Mouse (Mus musculus): Measurements from ENCODE around the gene Ptprt.

The Ptprt gene

GRCm38 (mm10) chr2:162637537-162637936 is 23.4 kb downstream of the Ptprt start:
- DNase-seq (ENCODE audit: low read depth, low spot score) = no peak
- H3K36me3 ChIP-seq (ENCODE audit: control insufficient read depth, insufficient read depth, low read length, poor library complexity, severe bottlenecking) = no peaks in the 10 kb centered on the region
- H3K27me3 ChIP-seq (ENCODE audit: control insufficient read depth, insufficient read depth, low read length, poor library complexity, severe bottlenecking) = no peaks in the 10 kb centered on the region

GRCm38 (mm10) chr2:162636387-162637009 is 24.4 kb downstream of the Ptprt start:
- Histone ChIP-seq H3K36me3 (ENCODE audit: control insufficient read depth, insufficient read depth, low read length, poor library complexity, severe bottlenecking) (no peaks in the 10 kb centered on the region), H3K27me3 (ENCODE audit: control insufficient read depth, insufficient read depth, low read length, poor library complexity, severe bottlenecking) (no peaks in the 10 kb centered on the region)
- no peak for DNase-seq (ENCODE audit: low read depth, low spot score)

GRCm38 (mm10) chr2:162634901-162635300 is 26.0 kb downstream of the Ptprt start:
- DNase-seq (ENCODE audit: low read depth, low spot score) = no peak
- H3K27me3 ChIP-seq (ENCODE audit: control insufficient read depth, insufficient read depth, low read length, poor library complexity, severe bottlenecking) = no peaks in the 10 kb centered on the region
- no peaks in the 10 kb centered on the region for H3K36me3 ChIP-seq (ENCODE audit: control insufficient read depth, insufficient read depth, low read length, poor library complexity, severe bottlenecking)

GRCm38 (mm10) chr2:162626076-162626475 is 34.9 kb downstream of the Ptprt start:
- H3K27me3 ChIP-seq (ENCODE audit: control insufficient read depth, insufficient read depth, low read length, poor library complexity, severe bottlenecking) = no peaks in the 10 kb centered on the region
- no peaks in the 10 kb centered on the region for H3K36me3 ChIP-seq (ENCODE audit: control insufficient read depth, insufficient read depth, low read length, poor library complexity, severe bottlenecking)
- no peak for DNase-seq (ENCODE audit: low read depth, low spot score)

DNA sequence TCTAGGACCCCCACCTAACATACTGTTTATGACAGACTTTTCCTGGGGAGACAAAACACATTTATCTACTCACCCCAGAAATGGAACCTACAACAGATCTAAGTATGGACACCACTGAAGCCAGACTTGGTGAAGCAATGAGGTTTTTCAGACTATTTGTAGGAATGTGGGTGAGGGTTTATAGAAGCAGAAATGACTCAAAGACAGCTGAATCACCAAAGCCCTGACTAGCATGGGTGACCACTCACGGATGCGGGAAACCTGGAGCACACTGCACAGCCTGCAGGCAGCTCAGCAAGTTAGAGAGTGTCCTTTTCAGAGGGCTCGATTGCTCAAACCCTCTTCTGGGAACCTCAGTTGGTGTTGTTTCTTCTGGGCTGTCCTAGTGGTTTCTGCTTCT is 36.2 kb downstream of the Ptprt start:
- no peak for DNase-seq (ENCODE audit: low read depth, low spot score)
- Histone ChIP-seq H3K36me3 (ENCODE audit: control insufficient read depth, insufficient read depth, low read length, poor library complexity, severe bottlenecking) (no peaks in the 10 kb centered on the region), H3K27me3 (ENCODE audit: control insufficient read depth, insufficient read depth, low read length, poor library complexity, severe bottlenecking) (no peaks in the 10 kb centered on the region)

DNA sequence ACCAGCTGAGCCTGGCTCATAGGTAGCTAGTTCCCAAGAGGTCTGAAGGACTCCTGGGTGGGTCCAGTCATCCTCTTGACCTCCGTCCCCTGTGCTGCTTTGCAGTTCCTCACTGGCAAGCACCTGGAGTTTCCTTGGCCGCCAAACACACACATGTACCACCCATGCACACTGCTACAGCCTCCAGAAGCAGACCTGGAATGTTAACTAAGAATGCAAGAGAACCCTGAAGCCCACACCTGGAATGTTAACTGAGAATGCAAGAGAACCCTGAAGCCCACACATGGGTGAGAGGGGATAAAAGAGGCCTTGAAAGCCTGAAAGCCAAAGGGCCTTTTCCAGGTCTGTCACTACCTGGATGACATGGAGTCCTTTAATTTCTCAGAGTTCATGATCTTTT is 46.7 kb downstream of the Ptprt start:
- DNase-seq (ENCODE audit: low read depth, low spot score) = no peak
- Histone ChIP-seq H3K27me3 (ENCODE audit: control insufficient read depth, insufficient read depth, low read length, poor library complexity, severe bottlenecking) (no peaks in the 10 kb centered on the region), H3K36me3 (ENCODE audit: control insufficient read depth, insufficient read depth, low read length, poor library complexity, severe bottlenecking) (no peaks in the 10 kb centered on the region)

DNA sequence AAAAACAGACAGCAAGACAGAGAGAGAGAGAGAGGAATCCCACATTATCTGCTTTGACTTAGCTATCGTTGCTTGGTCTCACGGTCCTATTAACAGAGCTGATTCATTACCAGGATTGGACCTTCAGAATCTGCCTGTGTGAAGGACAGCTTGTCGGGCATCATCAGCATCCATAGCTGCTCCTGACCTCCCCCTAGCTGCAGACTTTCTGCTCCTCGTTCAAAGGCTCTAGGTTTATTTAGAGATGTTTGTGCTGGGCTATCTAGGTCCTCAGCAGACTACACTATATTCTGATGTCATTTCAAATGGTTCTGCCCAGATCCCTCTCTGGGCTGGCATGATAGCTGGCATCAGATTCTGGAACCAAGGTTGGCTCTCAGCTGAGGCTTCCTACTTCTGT is 47.5 kb downstream of the Ptprt start:
- H3K27me3 ChIP-seq (ENCODE audit: control insufficient read depth, insufficient read depth, low read length, poor library complexity, severe bottlenecking) = no peaks in the 10 kb centered on the region
- H3K36me3 ChIP-seq (ENCODE audit: control insufficient read depth, insufficient read depth, low read length, poor library complexity, severe bottlenecking) = no peaks in the 10 kb centered on the region
- no peak for DNase-seq (ENCODE audit: low read depth, low spot score)

DNA sequence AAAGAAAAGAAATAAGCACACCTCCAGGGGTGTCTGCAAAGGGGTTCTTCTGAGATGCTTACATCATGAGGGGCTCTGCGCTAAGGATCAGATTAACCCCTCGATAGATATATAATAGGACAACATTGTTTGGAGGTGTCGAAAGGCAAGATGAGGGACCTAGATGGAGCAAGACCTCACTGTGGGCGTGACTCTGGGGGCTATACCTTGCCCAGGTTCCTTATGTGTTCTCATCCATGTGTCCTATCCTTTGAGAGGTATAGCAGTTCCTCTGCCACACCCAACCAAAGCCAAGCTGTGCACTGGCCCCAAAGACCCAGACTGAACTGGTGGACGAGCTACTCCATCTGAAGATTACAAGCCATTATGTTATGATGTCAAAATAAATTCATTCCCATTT is 58.2 kb downstream of the Ptprt start:
- H3K27me3 ChIP-seq (ENCODE audit: control insufficient read depth, insufficient read depth, low read length, poor library complexity, severe bottlenecking) = no peaks in the 10 kb centered on the region
- no peaks in the 10 kb centered on the region for H3K36me3 ChIP-seq (ENCODE audit: control insufficient read depth, insufficient read depth, low read length, poor library complexity, severe bottlenecking)
- no peak for DNase-seq (ENCODE audit: low read depth, low spot score)

- Histone ChIP-seq H3K36me3 (ENCODE audit: control insufficient read depth, insufficient read depth, low read length, poor library complexity, severe bottlenecking) (no peaks in the 10 kb centered on the region), H3K27me3 (ENCODE audit: control insufficient read depth, insufficient read depth, low read length, poor library complexity, severe bottlenecking) (no peaks in the 10 kb centered on the region)
- DNase-seq (ENCODE audit: low read depth, low spot score) = no peak
Measured at GRCm38 (mm10) chr2:162591388-162591787, 69.6 kb downstream of the Ptprt start.

DNA sequence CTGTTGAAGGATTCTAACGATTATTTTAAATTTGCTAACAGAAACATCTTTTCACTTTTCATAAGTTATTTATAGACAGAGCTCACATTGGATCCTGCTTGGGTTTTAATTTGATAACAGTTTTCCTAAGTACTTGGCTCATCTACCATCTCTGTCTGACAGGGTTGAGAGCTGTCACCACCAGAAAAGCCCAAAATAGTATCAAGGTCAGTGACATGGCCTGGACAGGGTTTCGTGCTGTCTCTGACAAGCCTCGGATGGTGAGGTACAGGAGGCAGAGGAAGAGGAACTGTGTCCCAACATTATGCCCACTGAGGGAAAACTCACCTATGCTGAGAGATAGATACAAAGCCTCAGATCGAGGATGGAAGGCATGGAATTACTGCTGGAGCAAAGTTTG is 79.3 kb downstream of the Ptprt start:
- Histone ChIP-seq H3K36me3 (ENCODE audit: control insufficient read depth, insufficient read depth, low read length, poor library complexity, severe bottlenecking) (no peaks in the 10 kb centered on the region), H3K27me3 (ENCODE audit: control insufficient read depth, insufficient read depth, low read length, poor library complexity, severe bottlenecking) (no peaks in the 10 kb centered on the region)
- DNase-seq (ENCODE audit: low read depth, low spot score) = no peak

DNA sequence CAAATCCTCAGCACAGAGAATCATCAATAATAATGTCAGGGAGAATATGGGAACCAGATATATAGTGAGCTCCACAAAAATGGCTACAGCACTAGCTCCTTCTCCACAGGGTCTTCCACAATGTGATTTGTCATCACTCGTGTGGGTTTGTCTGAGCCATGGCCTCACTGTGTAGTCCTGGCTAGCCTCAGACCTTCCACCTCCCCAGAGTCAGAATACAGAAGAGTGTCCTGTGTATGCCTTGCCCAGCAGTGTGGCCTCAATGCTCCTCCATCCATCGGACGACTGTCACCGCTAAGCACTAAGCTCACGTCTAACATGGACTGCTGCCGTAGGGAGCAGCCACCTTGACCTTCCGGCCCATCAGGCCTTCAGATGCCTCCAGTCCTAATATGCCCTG is 83.1 kb downstream of the Ptprt start:
- H3K36me3 ChIP-seq (ENCODE audit: control insufficient read depth, insufficient read depth, low read length, poor library complexity, severe bottlenecking) = no peaks in the 10 kb centered on the region
- no peaks in the 10 kb centered on the region for H3K27me3 ChIP-seq (ENCODE audit: control insufficient read depth, insufficient read depth, low read length, poor library complexity, severe bottlenecking)
- DNase-seq (ENCODE audit: low read depth, low spot score) = no peak

DNA sequence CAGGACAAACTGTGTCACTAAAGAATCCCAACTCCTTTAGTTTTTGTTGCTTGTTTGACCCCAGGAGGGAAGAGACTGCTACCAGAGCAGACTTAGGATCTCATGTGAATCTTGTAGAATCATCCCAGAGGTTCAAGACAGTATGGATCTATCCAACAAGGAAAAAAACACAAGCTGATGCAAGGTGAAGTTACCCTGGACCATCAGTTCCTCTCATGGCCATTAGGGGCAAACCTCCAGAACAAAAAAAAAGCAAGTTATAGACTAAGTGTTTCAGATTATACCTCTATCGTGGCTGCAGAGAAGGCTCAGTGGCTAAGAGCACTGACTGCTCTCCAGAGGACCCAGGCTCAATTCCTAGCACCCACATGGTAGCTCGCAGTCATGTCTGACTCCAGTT is 88.1 kb downstream of the Ptprt start:
- Histone ChIP-seq H3K36me3 (ENCODE audit: control insufficient read depth, insufficient read depth, low read length, poor library complexity, severe bottlenecking) (no peaks in the 10 kb centered on the region), H3K27me3 (ENCODE audit: control insufficient read depth, insufficient read depth, low read length, poor library complexity, severe bottlenecking) (no peaks in the 10 kb centered on the region)
- no peak for DNase-seq (ENCODE audit: low read depth, low spot score)

GRCm38 (mm10) chr2:162571037-162571436 is 89.9 kb downstream of the Ptprt start:
- DNase-seq (ENCODE audit: low read depth, low spot score) = no peak
- H3K36me3 ChIP-seq (ENCODE audit: control insufficient read depth, insufficient read depth, low read length, poor library complexity, severe bottlenecking) = no peaks in the 10 kb centered on the region
- no peaks in the 10 kb centered on the region for H3K27me3 ChIP-seq (ENCODE audit: control insufficient read depth, insufficient read depth, low read length, poor library complexity, severe bottlenecking)

- Histone ChIP-seq H3K27me3 (ENCODE audit: control insufficient read depth, insufficient read depth, low read length, poor library complexity, severe bottlenecking) (no peaks in the 10 kb centered on the region), H3K36me3 (ENCODE audit: control insufficient read depth, insufficient read depth, low read length, poor library complexity, severe bottlenecking) (no peaks in the 10 kb centered on the region)
- DNase-seq (ENCODE audit: low read depth, low spot score) = no peak
Measured at GRCm38 (mm10) chr2:162568308-162569100, 92.4 kb downstream of the Ptprt start.

DNA sequence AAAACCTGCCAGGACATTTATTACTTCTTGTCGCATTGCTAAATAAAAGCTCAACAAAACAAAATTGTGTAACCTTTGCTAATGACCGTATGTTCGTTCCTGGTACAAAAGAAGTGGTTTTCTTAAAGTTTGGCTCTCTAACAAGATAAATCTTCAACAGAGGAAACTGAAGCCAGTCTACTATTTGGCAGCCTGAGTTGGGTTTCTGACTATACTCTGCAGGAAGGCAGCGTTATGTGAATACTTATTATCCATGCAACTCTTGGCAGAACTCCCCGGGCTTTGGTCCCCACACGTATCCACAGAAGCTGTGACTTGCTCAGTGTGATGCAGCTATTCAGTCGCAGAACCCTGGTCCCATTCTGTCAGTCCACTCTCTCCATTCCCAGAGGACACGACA is 112.6 kb downstream of the Ptprt start:
- H3K27me3 ChIP-seq (ENCODE audit: control insufficient read depth, insufficient read depth, low read length, poor library complexity, severe bottlenecking) = no peaks in the 10 kb centered on the region
- DNase-seq (ENCODE audit: low read depth, low spot score) = no peak
- no peaks in the 10 kb centered on the region; the same call in 1 of the 2 replicates for H3K36me3 ChIP-seq (ENCODE audit: control insufficient read depth, insufficient read depth, low read length, poor library complexity, severe bottlenecking)

DNA sequence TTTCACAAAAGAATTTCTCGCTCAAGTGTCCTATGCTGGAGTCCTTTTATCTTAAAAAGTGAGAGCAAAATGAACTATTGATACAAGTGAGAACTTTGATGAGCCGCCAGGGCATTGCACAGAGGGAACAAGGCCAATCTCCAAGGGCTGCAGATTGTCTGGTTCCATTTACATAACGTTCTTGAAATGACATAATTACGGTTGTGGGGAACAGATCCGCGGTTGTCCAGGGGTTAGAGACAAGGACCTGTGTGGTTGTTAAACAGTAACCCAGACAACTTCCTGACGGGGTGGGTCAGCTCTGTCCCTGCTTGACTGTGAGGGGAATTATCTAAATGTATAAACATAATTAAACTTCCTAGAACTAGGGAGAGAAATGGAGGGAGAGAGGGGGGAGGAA is 129.3 kb downstream of the Ptprt start:
- H3K36me3 ChIP-seq (ENCODE audit: control insufficient read depth, insufficient read depth, low read length, poor library complexity, severe bottlenecking) = no peaks in the 10 kb centered on the region
- no peak for DNase-seq (ENCODE audit: low read depth, low spot score)
- no peaks in the 10 kb centered on the region for H3K27me3 ChIP-seq (ENCODE audit: control insufficient read depth, insufficient read depth, low read length, poor library complexity, severe bottlenecking)
